15 mouse cellular contexts compared by ENCODE assay signal in genomic region chr5:121149246-121149645, GRCm38 (mm10). TPM values are rescaled to one million over a fixed set of nuclear protein-coding genes. Genes with fewer than 3 reads are reported as not detected.
DNase-seq lines count a peak whose midpoint lies in the region; ATAC-seq and TF ChIP-seq lines count a peak whose summit lies in the region.
"Had no signal": no experiment of that assay in that cellular context is flagged by ENCODE, and none has a peak within 500 bp of the region (broad histone marks: within the 10 kb centered on the region; RNA-seq: fewer than 3 reads in every experiment).

No protein-coding gene starts in this region.

- WGBS in hindbrain, embryonic 12.5 days: 86% methylated on average over 1 of the region's 1 CpGs

- no peak overlapping the region for H3K27ac ChIP-seq in left cerebral cortex, adult 2 months
- H3K27ac ChIP-seq in hindbrain, embryonic 12.5 days: no peak overlapping the region
- H3K27ac ChIP-seq: heart, adult 2 months; hindbrain, embryonic 10.5 days; liver, embryonic 15.5 days had no signal

- H3K4me2 ChIP-seq in hindbrain, embryonic 12.5 days (replicated peaks): no peak overlapping the region
- H3K4me2 ChIP-seq: liver, embryonic 15.5 days had no signal

- H3K9ac ChIP-seq in hindbrain, embryonic 12.5 days: no peak overlapping the region
- H3K9ac ChIP-seq: liver, embryonic 15.5 days had no signal

- no peak for ATAC-seq in G1E (ENCODE audit: extremely low read depth, insufficient number of reproducible peaks, low FRiP score, poor library complexity, severe bottlenecking)
- ATAC-seq in common myeloid progenitor, adult 5-6 weeks (replicated peaks; ENCODE audit: low read depth, poor library complexity, severe bottlenecking): peak; percentile 46; the same call in 1 of the 2 replicates
- ATAC-seq in hindbrain, embryonic 12.5 days (ENCODE audit: low FRiP score): no peak

- peak; percentile 25 for DNase-seq in left cerebral cortex, postnatal 4 days
- no peak for DNase-seq in left cerebral cortex, postnatal 25 days (ENCODE audit: low spot score in 2 of 2)
- DNase-seq in G1E (ENCODE audit: low spot score): peak; percentile 18
- peak; percentile 32 to 56 for DNase-seq in kidney, postnatal 4 days
- no peak for DNase-seq in left cerebral cortex, adult 2 months (ENCODE audit: extremely low spot score in 1 of 2, low spot score in 2 of 2)
- no peak for DNase-seq in adrenal gland, adult 8-10 months
- DNase-seq: cerebellum, adult 8-10 months; heart, adult 2 months; layer of hippocampus, adult 9-11 months; right cerebral cortex, adult 18-20 months had no signal

- no peak overlapping the region for H3K4me3 ChIP-seq in G1E (ENCODE audit: low read depth, low read length)
- no peak overlapping the region for H3K4me3 ChIP-seq in left cerebral cortex, adult 2 months
- H3K4me3 ChIP-seq in hindbrain, embryonic 12.5 days: no peak overlapping the region
- H3K4me3 ChIP-seq: heart, adult 2 months; hindbrain, embryonic 10.5 days; liver, embryonic 15.5 days; megakaryocyte, embryonic 14.5 days had no signal

- no peak for TF ChIP-seq CTCF in G1E (IDR thresholded peaks at IDR 0.05; ENCODE audit: low read depth, low read length)
- no peak for TF ChIP-seq CTCF in left cerebral cortex, adult 2 months (IDR thresholded peaks at IDR 0.05)

- intact Hi-C loops in left cerebral cortex, postnatal 4 days (cut with DNase I): no loop called here
- intact Hi-C loops in left cerebral cortex, postnatal 25 days (cut with DNase I): loop anchor here (5.0 kb wide), 1 partner anchor 197 kb away; no protein-coding TSS in a partner anchor
- intact Hi-C loops in left cerebral cortex, adult 2 months (cut with DNase I): no loop called here

- H3K9me3 ChIP-seq in G1E (replicated peaks): no peaks in the 10 kb centered on the region
- no peaks in the 10 kb centered on the region for H3K9me3 ChIP-seq in hindbrain, embryonic 12.5 days (replicated peaks)
- H3K9me3 ChIP-seq: hindbrain, embryonic 10.5 days; liver, embryonic 15.5 days; megakaryocyte, embryonic 14.5 days had no signal

- no peaks in the 10 kb centered on the region for H3K27me3 ChIP-seq in G1E (ENCODE audit: insufficient read depth, low read length)
- no peaks in the 10 kb centered on the region for H3K27me3 ChIP-seq in hindbrain, embryonic 12.5 days
- H3K27me3 ChIP-seq: liver, embryonic 15.5 days; megakaryocyte, embryonic 14.5 days had no signal

- peaks cover 12% of the 10 kb centered on the region; the same call in 1 of the 2 replicates for H3K4me1 ChIP-seq in G1E (ENCODE audit: insufficient read depth, low read depth, low read length)
- no peaks in the 10 kb centered on the region for H3K4me1 ChIP-seq in hindbrain, embryonic 12.5 days
- H3K4me1 ChIP-seq: hindbrain, embryonic 10.5 days; liver, embryonic 15.5 days had no signal

- H3K36me3 ChIP-seq in G1E (replicated peaks): peaks cover 96% of the 10 kb centered on the region
- H3K36me3 ChIP-seq in hindbrain, embryonic 12.5 days: peaks cover 78% of the 10 kb centered on the region

RNA-seq across cellular contexts. Expression of gene Ptpn11, which starts 42.0 kb away (rescaled TPM):
- 10 to 100 TPM; 74.1 to 76.3 TPM for total RNA-seq in left cerebral cortex, postnatal 4 days (2021)
- 10 to 100 TPM; 91.0 to 91.6 TPM for total RNA-seq in left cerebral cortex, postnatal 25 days (2021)
- total RNA-seq in G1E (2014; fragmentation: Nextera tagmentation) (25.9 and 28.6 TPM in 2 replicates), G1E (2017) (36.4 and 43.0 TPM in 2 replicates)
- polyA plus RNA-seq in G1E (2012): 27.1 and 28.8 TPM in 2 replicates
- 60.0 and 60.4 TPM in 2 replicates for total RNA-seq in common myeloid progenitor, adult 5-6 weeks (2017)
- total RNA-seq in left cerebral cortex, adult 2 months (2021): 10 to 100 TPM; 95.4 to 96.8 TPM
- total RNA-seq in adrenal gland, adult 8-10 months (2022): 100 to 1,000 TPM; 101 to 141 (median 124) TPM
- polyA plus RNA-seq in hindbrain, embryonic 12.5 days (2016; fragmentation: Nextera tagmentation; extraction: Ambion mirVana): 21.4 and 22.7 TPM in 2 replicates

RNA-seq across cellular contexts. Expression of gene Rpl6, which starts 55.0 kb away (rescaled TPM):
- total RNA-seq in left cerebral cortex, postnatal 4 days (2021): 100 to 1,000 TPM; 639 to 650 TPM
- 100 to 1,000 TPM; 415 TPM for total RNA-seq in left cerebral cortex, postnatal 25 days (2021)
- total RNA-seq in G1E (2014; fragmentation: Nextera tagmentation) (2,238 and 2,249 TPM in 2 replicates), G1E (2017) (1,317 and 1,403 TPM in 2 replicates)
- polyA plus RNA-seq in G1E (2012): 213 and 677 TPM in 2 replicates
- 1,473 and 1,687 TPM in 2 replicates for total RNA-seq in common myeloid progenitor, adult 5-6 weeks (2017)
- total RNA-seq in left cerebral cortex, adult 2 months (2021): 100 to 1,000 TPM; 412 to 420 TPM
- 1,000 to 10,000 TPM in 2 of 4 experiments, 100 to 1,000 TPM in 2; 908 to 1,162 (median 1,035) TPM for total RNA-seq in adrenal gland, adult 8-10 months (2022)
- 472 and 473 TPM in 2 replicates for polyA plus RNA-seq in hindbrain, embryonic 12.5 days (2016; fragmentation: Nextera tagmentation; extraction: Ambion mirVana)

Comparison
In these comparisons a context has a peak if more than half of its experiments do, and no peak if none do; other contexts are left out.
1. DNase-seq: peak in left cerebral cortex, postnatal 4 days (single experiment), G1E (single experiment) and kidney, postnatal 4 days (2 of 2); none in left cerebral cortex, postnatal 25 days (0 of 2), left cerebral cortex, adult 2 months (0 of 2) and adrenal gland, adult 8-10 months (single experiment).